Mouse (Mus musculus) left cerebral cortex, postnatal 14 days (tissue): ENCODE results near the gene Tmed10. TPM values are rescaled to one million over a fixed set of nuclear protein-coding genes. Genes with fewer than 3 reads are reported as not detected.

Experiments used
- DNase-seq, 2 experiments: peaks; one replicate each; pipeline ENCODE4 v3.0.0; 2021 to 2022; ENCODE audit warnings: low spot score in 2 of 2, mixed read lengths in 1 of 2
- intact Hi-C: fragments of 180-260 bp; cut with DNase I; formaldehyde crosslinking; loops from one replicate; pipeline ENCODE4 v1.15.1; 2025
- total RNA-seq, 2 experiments: library from RNA; stranded (reverse); gene quantifications; 2 replicates each; pipeline ENCODE4 v1.2.3; 2021

The Tmed10 gene
- total RNA-seq, 2 experiments from 2014 or later: 157 to 161 TPM

- no peak for DNase-seq
- intact Hi-C loops: loop anchor here (5.0 kb wide), 1 partner anchor 51 kb away; no protein-coding TSS in a partner anchor
Measured at GRCm38 (mm10) chr12:85381570-85381969, 6.9 kb upstream of the Tmed10 start.

GRCm38 (mm10) chr12:85380942-85381341, 6.3 kb upstream of the Tmed10 start:
- no peak for DNase-seq
- intact Hi-C loops: loop anchor here (5.0 kb wide), 1 partner anchor 51 kb away; no protein-coding TSS in a partner anchor

- DNase-seq: no peak
- intact Hi-C loops: loop anchor here (5.0 kb wide), 1 partner anchor 52 kb away; no protein-coding TSS in a partner anchor
Measured at GRCm38 (mm10) chr12:85380308-85380707, 5.7 kb upstream of the Tmed10 start.

- intact Hi-C loops: no loop called here
- no peak for DNase-seq
Measured at GRCm38 (mm10) chr12:85378271-85378670, 3.6 kb upstream of the Tmed10 start.

GRCm38 (mm10) chr12:85373591-85374560, 771 bp downstream of the Tmed10 start:
- intact Hi-C loops: loop anchor here (2.0 to 5.0 kb wide), 2 partner anchors 98 to 113 kb away; partner anchors contain the start of gene Fos
- DNase-seq: peak; percentile 33 to 63

- no peak for DNase-seq
- intact Hi-C loops: loop anchor here (5.0 kb wide), 1 partner anchor 100 kb away; the partner anchor contains the start of gene Fos
Measured at GRCm38 (mm10) chr12:85372068-85372665, 2.5 kb downstream of the Tmed10 start.

GRCm38 (mm10) chr12:85368441-85369063, 6.1 kb downstream of the Tmed10 start:
- intact Hi-C loops: no loop called here
- no peak for DNase-seq

GRCm38 (mm10) chr12:85366271-85366670, 8.4 kb downstream of the Tmed10 start:
- DNase-seq: peak; percentile 21 to 38
- intact Hi-C loops: no loop called here

- intact Hi-C loops: no loop called here
- DNase-seq: no peak
Measured at GRCm38 (mm10) chr12:85362510-85362909, 12.1 kb downstream of the Tmed10 start.

GRCm38 (mm10) chr12:85361580-85361979, 13.1 kb downstream of the Tmed10 start:
- no peak for DNase-seq
- intact Hi-C loops: no loop called here

GRCm38 (mm10) chr12:85361165-85361564, 13.5 kb downstream of the Tmed10 start:
- intact Hi-C loops: no loop called here
- DNase-seq: no peak

GRCm38 (mm10) chr12:85354061-85354460, 20.6 kb downstream of the Tmed10 start:
- intact Hi-C loops: loop anchor here (5.0 kb wide), 1 partner anchor 118 kb away; the partner anchor contains the start of gene Fos
- no peak for DNase-seq

GRCm38 (mm10) chr12:85350407-85351232, 24.0 kb downstream of the Tmed10 start:
- intact Hi-C loops: loop anchor here (5.0 kb wide), 1 partner anchor 122 kb away; the partner anchor contains the start of gene Fos
- DNase-seq: peak; percentile 63 to 66

- intact Hi-C loops: loop anchor here (5.0 kb wide), 1 partner anchor 314 kb away; no protein-coding TSS in a partner anchor
Measured at GRCm38 (mm10) chr12:85348338-85348737, 26.3 kb downstream of the Tmed10 start.

GRCm38 (mm10) chr12:85347196-85347595, 27.5 kb downstream of the Tmed10 start:
- DNase-seq: no peak
- intact Hi-C loops: loop anchor here (2.0 to 5.0 kb wide), 2 partner anchors 140 to 315 kb away; no protein-coding TSS in a partner anchor

More at GRCm38 (mm10) chr12:85348338-85348737, 26.3 kb downstream of the Tmed10 start:
- DNase-seq: no peak

- intact Hi-C loops: loop anchor here (2.0 to 5.0 kb wide), 2 partner anchors 140 to 316 kb away; no protein-coding TSS in a partner anchor
- DNase-seq: peak; percentile 70 to 77
Measured at GRCm38 (mm10) chr12:85346374-85346773, 28.3 kb downstream of the Tmed10 start.

GRCm38 (mm10) chr12:85345559-85345958, 29.1 kb downstream of the Tmed10 start:
- intact Hi-C loops: loop anchor here (5.0 kb wide), 1 partner anchor 317 kb away; no protein-coding TSS in a partner anchor
- no peak for DNase-seq

GRCm38 (mm10) chr12:85344252-85344651, 30.4 kb downstream of the Tmed10 start:
- DNase-seq: no peak
- intact Hi-C loops: no loop called here
